Mouse (Mus musculus) hindbrain, embryonic 16.5 days (tissue): ENCODE measurements around the gene Tbc1d8b. TPM values are rescaled to one million over a fixed set of nuclear protein-coding genes. Genes with fewer than 3 reads are reported as not detected.

Source experiments
- ATAC-seq: fragments of 200-750 bp; cut with Nextera tagmentation; 2 replicates; pipeline ENCODE4 v1.8.0; 2017; ENCODE audit warnings: moderate TSS enrichment, moderate library complexity
- H3K27ac ChIP-seq: fragments of 300-500 bp; sonication (generic); 2 replicates; pipeline ENCODE4 v1.5.1; 2014; ENCODE audit warnings: low read depth, mild to moderate bottlenecking, control low read depth, low read length, moderate library complexity
- H3K27me3 ChIP-seq: fragments of 300-500 bp; sonication (generic); replicated peaks from 2 replicates; pipeline ENCODE4 v1.6.1; 2014; ENCODE audit warnings: low read length; ENCODE audit not compliant: control insufficient read depth, insufficient read depth
- H3K36me3 ChIP-seq: fragments of 300-500 bp; sonication (generic); 2 replicates; pipeline ENCODE4 v1.6.1; 2014; ENCODE audit warnings: mild to moderate bottlenecking, low read length, moderate library complexity, mixed read lengths; ENCODE audit not compliant: control insufficient read depth, insufficient read depth
- H3K4me1 ChIP-seq: fragments of 300-500 bp; sonication (generic); 2 replicates; pipeline ENCODE4 v1.6.1; 2014; ENCODE audit warnings: low read depth, low read length; ENCODE audit not compliant: control insufficient read depth, insufficient read depth
- H3K4me2 ChIP-seq: fragments of 300-500 bp; sonication (generic); 2 replicates; pipeline ENCODE4 v1.6.1; 2014; ENCODE audit warnings: mild to moderate bottlenecking, low read length, control low read depth, moderate library complexity
- H3K4me3 ChIP-seq: fragments of 300-500 bp; sonication (generic); 2 replicates; pipeline ENCODE4 v1.5.1; 2014; ENCODE audit warnings: mild to moderate bottlenecking, low read length, control low read depth, moderate library complexity
- H3K9ac ChIP-seq: fragments of 300-500 bp; sonication (generic); 2 replicates; pipeline ENCODE4 v1.6.1; 2014; ENCODE audit warnings: low read depth, mild to moderate bottlenecking, control low read depth, low read length, moderate library complexity
- H3K9me3 ChIP-seq: fragments of 300-500 bp; sonication (generic); 2 replicates; pipeline ENCODE4 v1.6.1; 2014; ENCODE audit warnings: mild to moderate bottlenecking, low read length, moderate library complexity; ENCODE audit not compliant: control insufficient read depth
- WGBS: fragments of 180-500 bp; shearing (Covaris S2); extraction: QIAGEN DNeasy Blood & Tissue Kit; methylation state at CpG from one replicate; pipeline ENCODE4 v1.1.7; 2014; 5-methylcytosine and 5-hydroxymethylcytosine counted together
- polyA plus RNA-seq: library from polyadenylated mRNA; unstranded; fragments of >200 nt; fragmentation: Nextera tagmentation; extraction: Ambion mirVana; gene quantifications from 2 replicates; pipeline ENCODE4 v1.2.1, GENCODE M21; 2015

Tbc1d8b gene
- polyA plus RNA-seq, 1 experiment from 2014 or later, result 0.43 TPM

DNA sequence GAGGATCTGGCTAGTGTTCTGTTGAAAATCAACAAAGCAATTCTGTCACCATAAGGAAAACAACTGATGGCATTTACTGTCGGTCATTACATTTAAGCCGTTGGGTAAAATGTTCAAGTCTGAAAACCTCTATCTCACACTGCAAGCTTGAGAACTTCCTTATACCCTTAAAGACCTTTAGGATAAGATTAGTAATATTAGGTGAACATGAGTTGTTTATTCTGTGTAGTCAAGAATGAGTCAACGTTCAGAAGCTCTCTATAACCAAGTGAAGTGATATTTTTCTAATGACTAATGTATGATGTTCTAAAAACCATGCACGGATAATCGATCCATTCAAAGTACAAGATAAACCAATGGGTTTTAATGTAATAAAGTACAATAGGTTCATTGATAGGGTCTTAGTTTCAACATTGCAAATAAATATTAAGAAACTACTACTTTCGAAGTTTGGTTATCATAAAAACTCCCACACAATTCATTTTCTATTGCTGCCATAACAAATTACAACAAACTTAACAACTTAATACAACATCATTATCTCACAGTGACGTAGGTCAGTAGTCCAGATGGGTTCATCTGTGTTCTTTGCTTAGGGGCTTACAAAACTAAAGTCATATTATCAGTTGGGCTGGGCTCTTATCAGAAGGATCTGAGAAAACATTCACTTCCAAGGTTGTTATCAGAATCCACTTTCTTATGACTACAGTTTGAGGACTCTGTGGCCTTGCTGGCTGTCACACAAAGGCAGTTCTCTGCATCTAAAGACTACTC, 109.5 kb downstream of the Tbc1d8b start:
- 86% methylated on average over 7 of the region's 7 CpGs for whole genome bisulfite sequencing

DNA sequence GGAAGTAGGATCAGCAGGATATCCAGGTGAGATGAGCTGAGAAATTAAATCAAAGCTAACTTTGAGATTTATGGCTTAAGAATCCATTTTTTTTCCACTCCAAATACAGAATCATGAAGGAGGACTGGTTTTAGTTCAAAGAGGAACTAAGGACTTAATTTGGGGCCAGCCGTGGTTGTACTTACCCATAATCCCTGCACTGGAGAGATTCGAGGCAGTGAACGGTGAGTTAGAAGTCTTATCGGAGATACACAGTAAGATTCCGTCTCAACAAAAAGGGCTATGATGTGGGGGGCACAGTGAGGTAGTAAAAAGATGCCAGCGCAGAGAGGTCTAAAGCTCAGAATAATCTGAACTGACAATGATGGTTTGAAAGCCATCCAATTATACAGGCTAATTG, 111.2 kb downstream of the Tbc1d8b start:
- Histone ChIP-seq H3K27ac (no peak overlapping the region), H3K27me3 (no peaks in the 10 kb centered on the region), H3K4me1 (no peaks in the 10 kb centered on the region), H3K9ac (no peak overlapping the region), H3K9me3 (no peaks in the 10 kb centered on the region), H3K36me3 (no peaks in the 10 kb centered on the region), H3K4me2 (no peak overlapping the region), H3K4me3 (no peak overlapping the region)
- WGBS, result 86% methylated on average over 6 of the region's 6 CpGs
- no peak for ATAC-seq

More for the DNA sequence above, 109.5 kb downstream of the Tbc1d8b start:
- Histone ChIP-seq H3K9me3 (no peaks in the 10 kb centered on the region), H3K27ac (no peak overlapping the region), H3K9ac (no peak overlapping the region), H3K4me2 (no peak overlapping the region), H3K4me3 (no peak overlapping the region), H3K36me3 (no peaks in the 10 kb centered on the region), H3K4me1 (no peaks in the 10 kb centered on the region), H3K27me3 (no peaks in the 10 kb centered on the region)
- ATAC-seq, result no peak

DNA sequence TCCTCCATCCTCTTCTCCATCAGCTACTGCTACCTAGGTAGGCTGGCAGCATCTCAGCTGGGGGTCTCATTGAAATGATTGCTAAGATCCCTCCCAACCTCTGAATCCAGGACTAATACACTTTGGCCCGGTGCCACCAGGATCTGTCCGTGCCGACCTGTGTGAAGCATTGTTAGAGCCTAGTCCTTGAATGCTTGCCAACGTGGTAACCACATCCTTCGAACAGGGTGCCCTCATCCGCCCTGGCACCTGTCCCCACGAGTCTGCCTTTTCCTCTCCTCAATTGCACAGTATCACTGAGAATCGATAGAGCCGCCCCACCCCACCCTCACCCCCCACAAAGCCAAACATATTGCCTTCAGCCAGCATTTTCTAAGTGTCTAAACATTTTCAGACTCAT, 113.1 kb downstream of the Tbc1d8b start:
- no peak overlapping the region for H3K4me3 ChIP-seq
- ATAC-seq, result no peak
- WGBS, result 75% methylated on average over 9 of the region's 9 CpGs
- H3K9me3 ChIP-seq, result no peaks in the 10 kb centered on the region
- H3K4me2 ChIP-seq, result no peak overlapping the region
- H3K27me3 ChIP-seq, result no peaks in the 10 kb centered on the region
- H3K36me3 ChIP-seq, result no peaks in the 10 kb centered on the region
- H3K9ac ChIP-seq, result no peak overlapping the region
- H3K27ac ChIP-seq, result no peak overlapping the region
- no peaks in the 10 kb centered on the region for H3K4me1 ChIP-seq

DNA sequence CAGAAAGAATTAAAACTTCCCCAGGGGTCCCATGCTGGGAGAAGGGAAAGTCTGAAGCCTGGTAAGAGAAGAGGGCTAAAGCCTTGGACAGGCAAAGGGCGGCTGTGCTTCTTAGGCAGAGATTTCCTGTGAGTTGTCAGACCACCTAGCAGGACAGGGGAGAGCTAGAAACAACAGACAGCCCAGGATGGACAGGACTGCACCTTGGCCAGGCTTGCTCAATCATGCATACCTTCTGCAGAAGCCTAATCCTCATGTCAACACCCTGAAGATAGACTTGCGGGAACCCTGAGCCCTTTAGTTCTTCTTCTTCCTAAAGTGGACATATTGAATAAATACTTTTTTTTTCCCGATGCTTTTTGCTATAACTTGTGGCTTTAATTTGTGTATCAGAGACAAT, 115.2 kb downstream of the Tbc1d8b start:
- no peak for ATAC-seq
- H3K4me3 ChIP-seq, result no peak overlapping the region
- H3K36me3 ChIP-seq, result no peaks in the 10 kb centered on the region
- no peaks in the 10 kb centered on the region for H3K9me3 ChIP-seq
- no peaks in the 10 kb centered on the region for H3K4me1 ChIP-seq
- no peak overlapping the region for H3K27ac ChIP-seq
- no peaks in the 10 kb centered on the region for H3K27me3 ChIP-seq
- 84% methylated on average over 3 of the region's 3 CpGs for WGBS
- H3K9ac ChIP-seq, result no peak overlapping the region
- no peak overlapping the region for H3K4me2 ChIP-seq

DNA sequence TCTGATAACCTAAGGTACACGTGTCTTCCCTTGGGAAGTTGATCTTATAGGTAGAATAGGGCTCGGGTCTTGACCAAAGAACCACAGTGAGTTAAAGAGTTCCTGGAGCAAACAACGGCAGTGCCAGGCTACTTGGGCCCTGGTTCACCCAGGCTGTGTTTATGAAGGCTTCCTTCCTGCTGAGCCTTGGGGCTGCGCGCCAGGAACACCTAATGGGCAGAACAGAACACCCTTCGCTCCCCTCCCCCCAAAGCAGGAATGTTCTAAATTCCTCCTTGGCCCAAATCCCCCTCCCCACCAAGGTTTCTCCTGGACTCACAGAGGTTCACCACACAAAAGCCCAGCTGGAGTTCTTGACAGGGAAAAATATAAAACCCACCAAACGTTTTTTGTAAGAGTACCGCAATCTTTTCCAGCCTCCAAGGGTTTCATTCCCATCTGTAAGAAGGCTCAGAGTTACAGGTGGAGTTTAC, 115.6 kb downstream of the Tbc1d8b start, which contains the start of gene Cldn2:
Gene Cldn2 (plus strand): TSS at position 423 of the 473 bp plus-strand sequence.
- WGBS, result 61% methylated on average over 7 of the region's 8 CpGs
- Histone ChIP-seq H3K27ac (no peak within 1 kb of the TSS), H3K36me3 (no peaks in the 10 kb centered on the region), H3K4me3 (no peak within 1 kb of the TSS), H3K4me1 (no peaks in the 10 kb centered on the region), H3K4me2 (no peak within 1 kb of the TSS), H3K27me3 (no peaks in the 10 kb centered on the region), H3K9me3 (no peaks in the 10 kb centered on the region), H3K9ac (no peak within 1 kb of the TSS)
- ATAC-seq, result no peak

Other genes starting within 250 kb of the Tbc1d8b start
- gene D330045A20Rik, start 204.6 kb upstream of the Tbc1d8b start, polyA plus RNA-seq, result 1.1 and 1.3 TPM in 2 replicates
- gene Rnf128, start 121.7 kb upstream of the Tbc1d8b start, polyA plus RNA-seq, result 5.5 and 6.7 TPM in 2 replicates
- gene Gm15013, start 29.5 kb downstream of the Tbc1d8b start, polyA plus RNA-seq, result 0.20 TPM in 1 of 2 replicates, not detected in the other
- not detected in 2 replicates for gene Ripply1, start 97.4 kb downstream of the Tbc1d8b start, polyA plus RNA-seq
- gene Cldn2, start 115.8 kb downstream of the Tbc1d8b start, polyA plus RNA-seq, result 3.0 and 3.7 TPM in 2 replicates
- gene Morc4, start 186.7 kb downstream of the Tbc1d8b start, polyA plus RNA-seq, result 2.6 and 5.3 TPM in 2 replicates